Mouse (Mus musculus) megakaryocyte, embryonic 14.5 days (primary cell): ENCODE data around the gene Ppp3ca. TPM values are rescaled to one million over a fixed set of nuclear protein-coding genes. Genes with fewer than 3 reads are reported as not detected.

Source experiments
- H3K27me3 ChIP-seq: replicated peaks from 2 replicates; pipeline ENCODE3; 2012; ENCODE audit warnings: inconsistent platforms
- H3K36me3 ChIP-seq: replicated peaks from 2 replicates; pipeline ENCODE3; 2012; ENCODE audit warnings: low read length, inconsistent platforms, mixed read lengths
- H3K4me1 ChIP-seq: 2 replicates; pipeline ENCODE4 v1.6.1; 2012; ENCODE audit warnings: inconsistent platforms
- H3K4me3 ChIP-seq: replicated peaks from 2 replicates; pipeline ENCODE3; 2012; ENCODE audit warnings: moderate library complexity, mild to moderate bottlenecking, inconsistent platforms
- H3K9me3 ChIP-seq: 2 replicates; pipeline ENCODE4 v1.6.1; 2012; ENCODE audit warnings: inconsistent platforms
- FLI1 ChIP-seq: IDR thresholded peaks from 2 replicates; pipeline ENCODE4 v1.6.1; 2012; ENCODE audit warnings: low read length, inconsistent platforms, mixed read lengths
- GATA1 ChIP-seq: IDR thresholded peaks from 3 replicates; pipeline ENCODE4 v1.6.1; 2012; ENCODE audit warnings: mixed read lengths, low read length, inconsistent platforms, borderline replicate concordance
- polyA plus RNA-seq: library from polyadenylated mRNA; stranded (reverse); fragments of >175 nt; gene quantifications from 2 replicates; pipeline ENCODE4 v1.2.3, GENCODE M21; 2012; ENCODE audit warnings: low replicate concordance; ENCODE audit not compliant: insufficient read depth

Ppp3ca gene
- 42.7 and 107 TPM in 2 replicates for polyA plus RNA-seq

GRCm38 (mm10) chr3:136670110-136670359 is at the start of gene Ppp3ca:
Gene Ppp3ca (plus strand): TSS chr3:136670124.
- TF ChIP-seq GATA1 (no peak), FLI1 (no peak)
- peak within 1 kb of the TSS; percentile 99 for H3K4me3 ChIP-seq
- H3K9me3 ChIP-seq, result no peaks in the 10 kb centered on the region
- no peaks in the 10 kb centered on the region for H3K36me3 ChIP-seq
- H3K27me3 ChIP-seq, result no peaks in the 10 kb centered on the region
- H3K4me1 ChIP-seq, result peaks cover 51% of the 10 kb centered on the region

DNA sequence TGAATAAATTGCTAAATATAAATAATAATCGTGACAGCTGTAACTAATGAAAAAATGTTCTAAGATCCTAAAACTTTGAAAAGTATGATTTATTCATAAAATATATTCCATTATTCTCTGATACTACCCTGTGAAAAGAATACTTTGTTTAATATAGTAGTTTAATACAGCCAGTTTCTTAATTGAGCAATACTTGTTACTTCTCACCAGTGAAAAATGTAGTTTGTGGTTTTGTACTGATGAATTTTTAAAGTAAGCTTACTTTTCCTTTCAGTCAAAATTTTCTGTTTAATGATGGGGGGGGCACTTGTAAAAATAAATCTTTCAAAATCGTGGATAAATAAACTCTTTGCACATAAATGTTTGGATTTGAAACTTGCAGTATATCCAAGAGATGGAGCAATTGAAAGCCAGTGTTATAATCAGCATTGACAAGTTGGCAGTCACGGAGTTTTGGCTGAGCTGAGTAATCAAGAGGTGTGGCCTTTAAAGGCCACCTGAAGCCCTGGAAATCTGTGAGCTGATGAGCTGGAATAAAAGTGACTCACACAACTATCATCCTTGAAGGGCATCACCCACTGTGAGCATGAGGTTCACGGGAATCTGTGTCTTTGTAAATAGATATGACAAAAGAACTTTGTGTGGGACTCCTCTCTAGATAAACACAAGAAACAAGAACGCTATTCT is 29.2 kb upstream of the Ppp3ca start:
- H3K4me3 ChIP-seq, result no peak overlapping the region
- no peaks in the 10 kb centered on the region for H3K36me3 ChIP-seq
- no peaks in the 10 kb centered on the region for H3K4me1 ChIP-seq
- no peaks in the 10 kb centered on the region for H3K27me3 ChIP-seq
- H3K9me3 ChIP-seq, result no peaks in the 10 kb centered on the region
- TF ChIP-seq GATA1 (no peak), FLI1 (no peak)

GRCm38 (mm10) chr3:136650966-136651365 is 19.0 kb upstream of the Ppp3ca start:
- no peaks in the 10 kb centered on the region for H3K9me3 ChIP-seq
- peaks cover 5% of the 10 kb centered on the region for H3K27me3 ChIP-seq
- TF ChIP-seq FLI1 (no peak), GATA1 (no peak)
- H3K36me3 ChIP-seq, result no peaks in the 10 kb centered on the region
- peaks cover 6% of the 10 kb centered on the region; the same call in 1 of the 2 replicates for H3K4me1 ChIP-seq
- no peak overlapping the region for H3K4me3 ChIP-seq

DNA sequence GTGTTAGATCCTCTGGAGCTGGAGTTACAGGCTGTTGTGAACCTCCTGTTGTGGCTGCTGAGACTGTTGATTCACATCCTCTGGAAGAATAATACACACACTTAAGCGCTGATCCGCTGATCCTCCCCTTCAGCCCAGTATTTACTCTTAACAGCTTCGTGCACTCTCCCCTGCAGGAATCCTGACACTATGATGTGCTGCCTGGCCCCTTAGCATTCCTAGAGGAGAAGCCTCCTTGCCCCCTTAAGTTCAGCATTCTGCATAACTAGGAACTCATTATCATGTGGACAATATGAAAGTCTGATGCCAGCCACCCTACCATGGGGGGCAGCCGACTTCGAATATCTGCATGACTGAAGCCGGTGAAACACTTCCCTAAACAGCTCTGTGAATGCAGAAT is 18.4 kb upstream of the Ppp3ca start:
- no peak for TF ChIP-seq FLI1
- no peak for TF ChIP-seq GATA1
- Histone ChIP-seq H3K4me3 (no peak overlapping the region), H3K36me3 (no peaks in the 10 kb centered on the region), H3K4me1 (peaks cover 6% of the 10 kb centered on the region; the same call in 1 of the 2 replicates), H3K9me3 (no peaks in the 10 kb centered on the region), H3K27me3 (peaks cover 5% of the 10 kb centered on the region)

DNA sequence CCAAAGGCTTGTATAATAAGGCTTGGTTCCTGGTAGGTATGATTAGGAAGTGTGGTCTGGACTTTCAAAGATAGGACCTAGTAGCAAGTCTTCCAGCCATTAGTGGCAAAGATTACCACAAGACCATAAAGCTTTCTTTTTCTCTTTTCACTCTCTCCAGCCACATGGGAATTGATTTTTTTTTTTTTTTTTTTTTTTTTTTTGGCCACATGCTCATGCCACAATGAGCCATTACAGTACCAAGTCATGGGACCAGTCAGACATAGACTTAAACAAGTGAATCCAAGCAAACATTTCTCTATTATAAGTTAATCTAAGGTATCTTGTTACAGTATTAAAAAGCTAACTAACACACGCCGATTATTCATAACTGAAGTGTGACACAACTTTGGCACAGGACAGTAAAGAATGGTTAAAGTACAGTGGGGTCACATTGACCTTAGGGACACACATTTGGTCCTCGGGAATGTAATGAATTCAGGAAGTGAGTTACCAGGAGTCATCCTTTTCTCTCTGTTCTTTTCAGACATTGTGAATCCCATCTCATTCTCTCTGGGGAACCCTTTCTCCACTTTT is 13.4 kb upstream of the Ppp3ca start:
- Histone ChIP-seq H3K36me3 (no peaks in the 10 kb centered on the region), H3K4me3 (no peak overlapping the region), H3K4me1 (peaks cover 6% of the 10 kb centered on the region; the same call in 1 of the 2 replicates), H3K9me3 (no peaks in the 10 kb centered on the region), H3K27me3 (peaks cover 3% of the 10 kb centered on the region)
- TF ChIP-seq FLI1 (no peak), GATA1 (no peak)

GRCm38 (mm10) chr3:136658681-136659080 is 11.2 kb upstream of the Ppp3ca start:
- Histone ChIP-seq H3K4me3 (no peak overlapping the region), H3K9me3 (peaks cover under 1% of the 10 kb centered on the region; the same call in 1 of the 2 replicates), H3K4me1 (peaks cover 6% of the 10 kb centered on the region; the same call in 1 of the 2 replicates), H3K36me3 (no peaks in the 10 kb centered on the region), H3K27me3 (peaks cover 3% of the 10 kb centered on the region)
- no peak for TF ChIP-seq GATA1
- TF ChIP-seq FLI1, result no peak

DNA sequence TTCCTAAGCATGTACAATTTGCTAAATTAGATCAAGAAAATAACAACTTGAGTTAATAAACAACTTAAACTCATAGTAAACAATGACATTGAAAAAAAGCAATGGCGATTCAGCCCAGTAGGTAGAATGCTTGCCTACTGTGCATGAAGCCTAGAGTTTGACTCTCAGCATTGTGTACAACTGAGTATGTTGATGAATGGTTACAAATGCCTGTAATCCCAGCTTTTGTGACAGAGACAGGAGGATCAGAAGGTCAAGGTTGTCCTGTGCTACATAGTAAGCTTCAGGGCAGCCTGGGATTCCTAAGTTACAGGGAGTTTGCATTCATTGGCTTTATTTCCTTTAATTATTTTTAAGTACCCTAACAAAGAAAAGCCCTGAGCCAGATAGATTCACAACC is 4.8 kb upstream of the Ppp3ca start:
- Histone ChIP-seq H3K9me3 (peaks cover 4% of the 10 kb centered on the region; the same call in 1 of the 2 replicates), H3K4me1 (peaks cover 22% of the 10 kb centered on the region), H3K4me3 (no peak overlapping the region), H3K36me3 (no peaks in the 10 kb centered on the region), H3K27me3 (no peaks in the 10 kb centered on the region)
- TF ChIP-seq GATA1, result no peak
- no peak for TF ChIP-seq FLI1

DNA sequence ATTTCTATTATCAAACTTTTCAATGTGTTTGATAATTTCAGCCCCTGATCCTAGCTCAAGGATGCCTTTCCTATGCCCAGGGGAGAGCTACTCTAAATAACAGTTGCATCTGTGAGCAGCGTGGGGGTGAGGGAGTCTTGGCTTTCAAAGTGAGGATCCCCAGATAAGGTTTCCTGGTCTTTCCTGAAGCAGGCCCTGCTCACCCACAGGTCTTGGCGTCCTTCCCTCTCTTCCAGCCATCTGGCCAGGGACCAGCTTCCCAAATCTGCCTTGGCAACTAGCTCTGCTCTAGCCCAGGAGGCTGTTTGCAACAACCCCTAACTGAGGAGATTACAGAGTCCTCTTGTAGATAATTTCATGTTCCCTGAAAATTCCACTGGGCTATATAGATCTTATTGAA is 1.9 kb upstream of the Ppp3ca start:
- no peak for TF ChIP-seq FLI1
- no peak for TF ChIP-seq GATA1
- no peak overlapping the region for H3K4me3 ChIP-seq

GRCm38 (mm10) chr3:136669231-136670109 is 454 bp upstream of the Ppp3ca start:
- Histone ChIP-seq H3K27me3 (no peaks in the 10 kb centered on the region), H3K36me3 (no peaks in the 10 kb centered on the region), H3K9me3 (no peaks in the 10 kb centered on the region), H3K4me1 (peaks cover 50% of the 10 kb centered on the region), H3K4me3 (peak overlapping the region; percentile 99)
- TF ChIP-seq FLI1 (no peak), GATA1 (no peak)

More for the DNA sequence above, 1.9 kb upstream of the Ppp3ca start:
- Histone ChIP-seq H3K9me3 (peaks cover 4% of the 10 kb centered on the region; the same call in 1 of the 2 replicates), H3K27me3 (no peaks in the 10 kb centered on the region), H3K36me3 (no peaks in the 10 kb centered on the region), H3K4me1 (peaks cover 38% of the 10 kb centered on the region)
